Mouse (Mus musculus) cerebellum, postnatal 4 days (tissue): ENCODE measurements at regions not wholly inside any gene's neighbourhood (a gene's known extent, or its start where the extent isn't known, plus 50 kb on each side); places are given as distances from the start of the nearest gene placed in this dataset.

ENCODE experiments used
- DNase-seq, 2 experiments: peaks; one replicate each; pipeline ENCODE4 v3.0.0; 2022; ENCODE audit warnings: low spot score in 2 of 2, mixed read lengths in 1 of 2

- no peak for DNase-seq
Measured at GRCm38 (mm10) chr13:54895981-54896380, 53.2 kb upstream of the Unc5a start.
